Mouse (Mus musculus): ENCODE measurements around the gene Dad1.
A peak's percentile ranks its signal among the peaks of the same experiment; 100 is the strongest.
"Not testable (repeated sequence)": the region's sequence is repeated elsewhere in the genome, so short reads cannot be mapped to it uniquely, and the experiment has no call there.

The Dad1 gene

GRCm38 (mm10) chr14:54246232-54246631 lies 7.7 kb downstream of the Dad1 start:
- DNase-seq (ENCODE audit: low read depth, low spot score), result no peak

DNA sequence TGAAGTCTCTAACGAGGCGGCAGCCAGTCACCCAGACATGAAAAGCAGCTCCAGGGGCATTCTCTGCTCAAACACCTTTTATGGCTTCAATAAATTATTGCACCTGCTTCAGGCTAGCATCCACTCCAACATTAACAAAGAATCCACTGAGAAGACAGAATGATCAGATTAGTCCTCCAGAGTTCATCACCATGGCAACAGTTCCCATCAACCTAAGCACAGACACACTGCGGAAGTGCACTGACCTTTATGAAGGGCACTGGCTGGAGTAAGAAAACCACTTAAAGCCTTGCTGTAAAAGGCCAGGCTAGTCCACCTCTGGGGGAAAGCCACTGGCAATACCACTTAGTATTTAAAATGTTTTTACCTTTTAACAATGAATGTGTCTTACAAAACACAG lies 9.7 kb downstream of the Dad1 start:
- DNase-seq (ENCODE audit: low read depth, low spot score), result peak; percentile 51

- DNase-seq (ENCODE audit: low read depth, low spot score), result no peak
Measured at GRCm38 (mm10) chr14:54240542-54240941, 13.4 kb downstream of the Dad1 start.

DNA sequence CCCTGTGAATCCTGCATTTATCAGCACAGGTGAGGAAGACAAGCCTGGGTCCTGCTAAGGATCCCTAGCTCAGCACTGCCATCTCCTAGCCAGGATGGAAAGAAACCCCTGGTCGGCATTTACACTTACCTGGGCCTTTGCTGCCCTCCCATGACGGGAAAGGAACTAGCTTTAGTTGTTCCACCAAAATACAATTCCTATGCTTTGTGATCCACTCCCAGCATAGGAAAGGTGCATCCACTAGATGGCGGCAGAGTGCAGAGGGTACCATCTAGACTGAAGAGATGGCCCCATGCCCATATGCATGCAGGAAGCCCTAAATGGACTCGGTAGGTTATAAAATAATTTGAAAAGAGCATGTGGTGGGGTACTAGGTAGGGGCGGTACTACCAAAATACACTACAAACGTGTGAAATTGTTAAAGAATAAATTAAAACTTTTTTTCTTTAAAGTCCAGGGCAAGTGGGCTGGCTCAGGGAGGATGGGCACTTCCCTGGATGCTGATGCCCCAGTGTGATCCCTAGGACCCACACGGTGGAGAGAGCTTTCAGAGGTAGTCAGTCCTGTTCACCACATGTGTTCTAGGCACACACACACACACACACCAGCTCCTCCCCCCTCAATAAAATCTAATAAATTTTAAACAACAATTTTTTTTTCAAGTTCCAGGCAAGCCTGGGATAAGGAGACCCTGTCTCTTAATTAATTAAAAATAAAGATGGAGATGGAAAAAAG lies 14.7 kb downstream of the Dad1 start:
- DNase-seq (ENCODE audit: low read depth, low spot score), result peak; percentile 93

DNA sequence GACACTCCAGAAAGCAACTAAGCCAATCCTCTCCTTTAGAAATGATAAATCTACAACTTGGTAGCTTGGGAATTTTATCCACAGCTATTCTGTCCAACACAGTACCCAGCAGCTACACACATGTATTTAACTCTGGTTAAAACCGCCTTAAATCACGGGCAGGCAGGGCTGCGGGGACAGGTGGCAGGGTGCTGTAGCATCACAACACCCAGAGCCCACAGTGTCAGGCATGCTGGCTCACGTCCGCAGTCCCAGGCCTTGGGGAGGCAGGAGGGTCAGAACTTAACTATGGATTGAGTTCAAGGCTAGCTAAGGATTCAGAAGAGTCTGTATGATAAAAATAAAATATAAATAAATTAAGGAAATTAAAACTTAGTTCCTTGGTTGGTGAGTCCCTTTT lies 17.0 kb downstream of the Dad1 start:
- DNase-seq (ENCODE audit: low read depth, low spot score), result no peak

- no peak for DNase-seq (ENCODE audit: low read depth, low spot score)
Measured at GRCm38 (mm10) chr14:54235825-54236540, 17.9 kb downstream of the Dad1 start.

GRCm38 (mm10) chr14:54234231-54235040 lies 19.5 kb downstream of the Dad1 start:
- DNase-seq (ENCODE audit: low read depth, low spot score), result peak; percentile 45

- DNase-seq (ENCODE audit: low read depth, low spot score), result peak; percentile 68
Measured at GRCm38 (mm10) chr14:54233559-54234143, 20.3 kb downstream of the Dad1 start.

- peak; percentile 93 for DNase-seq (ENCODE audit: low read depth, low spot score)
Measured at GRCm38 (mm10) chr14:54232811-54233558, 20.9 kb downstream of the Dad1 start.

GRCm38 (mm10) chr14:54232143-54232542 lies 21.8 kb downstream of the Dad1 start:
- no peak for DNase-seq (ENCODE audit: low read depth, low spot score)

GRCm38 (mm10) chr14:54231176-54231956 lies 22.5 kb downstream of the Dad1 start:
- DNase-seq (ENCODE audit: low read depth, low spot score), result peak; percentile 87

DNA sequence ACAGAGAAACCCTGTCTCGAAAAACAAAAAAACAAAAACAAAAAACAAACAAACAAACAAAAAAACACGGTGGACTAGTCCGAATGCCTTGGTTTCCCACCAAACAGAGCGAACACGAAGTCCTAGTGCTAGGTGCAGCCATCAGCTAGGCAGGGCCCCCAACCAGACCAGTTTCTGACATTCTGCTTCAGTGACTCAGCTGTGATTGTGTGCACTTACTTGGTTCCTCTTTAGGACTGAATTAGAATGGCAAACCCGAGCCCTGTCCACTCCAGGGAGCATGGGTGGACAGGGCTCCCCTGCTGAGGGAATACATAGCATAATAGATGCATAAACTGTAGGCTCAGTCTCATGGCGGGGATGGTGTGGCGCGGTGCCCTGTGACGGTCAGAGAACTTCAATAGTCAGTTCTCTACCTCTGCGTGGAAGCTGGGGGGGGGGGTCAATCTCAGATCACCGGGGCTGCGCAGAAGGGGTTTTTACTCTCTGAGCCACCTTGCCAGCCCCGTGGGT lies 23.2 kb downstream of the Dad1 start:
- DNase-seq (ENCODE audit: low read depth, low spot score), result no peak

GRCm38 (mm10) chr14:54229849-54230248 lies 24.1 kb downstream of the Dad1 start:
- DNase-seq (ENCODE audit: low read depth, low spot score), result not testable (repeated sequence)

- peak; percentile 60 for DNase-seq (ENCODE audit: low read depth, low spot score)
Measured at GRCm38 (mm10) chr14:54228933-54229713, 24.8 kb downstream of the Dad1 start.

DNA sequence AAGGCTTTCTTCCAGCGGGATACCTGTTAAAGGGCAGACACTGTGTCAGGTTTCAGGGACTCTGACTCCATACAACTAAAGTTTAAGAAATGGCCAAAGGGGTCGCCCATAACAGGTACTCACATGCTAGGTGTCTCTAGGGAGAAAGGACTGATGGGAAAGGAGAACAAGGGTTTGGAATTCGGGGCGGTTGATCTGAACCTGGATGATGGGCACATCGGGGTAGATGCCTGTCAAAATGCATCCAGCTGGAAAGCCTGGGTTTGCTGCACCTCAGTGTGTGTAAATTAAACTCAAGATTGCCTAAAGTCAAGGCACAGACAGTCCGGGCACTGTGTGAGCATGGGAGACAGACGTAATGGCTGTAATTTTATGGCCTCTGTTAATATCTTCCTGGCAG lies 25.4 kb downstream of the Dad1 start:
- DNase-seq (ENCODE audit: low read depth, low spot score), result no peak

GRCm38 (mm10) chr14:54227911-54228451 lies 25.9 kb downstream of the Dad1 start:
- peak; percentile 93 for DNase-seq (ENCODE audit: low read depth, low spot score)

GRCm38 (mm10) chr14:54226911-54227811 lies 26.7 kb downstream of the Dad1 start:
- peak; percentile 99 for DNase-seq (ENCODE audit: low read depth, low spot score)

DNA sequence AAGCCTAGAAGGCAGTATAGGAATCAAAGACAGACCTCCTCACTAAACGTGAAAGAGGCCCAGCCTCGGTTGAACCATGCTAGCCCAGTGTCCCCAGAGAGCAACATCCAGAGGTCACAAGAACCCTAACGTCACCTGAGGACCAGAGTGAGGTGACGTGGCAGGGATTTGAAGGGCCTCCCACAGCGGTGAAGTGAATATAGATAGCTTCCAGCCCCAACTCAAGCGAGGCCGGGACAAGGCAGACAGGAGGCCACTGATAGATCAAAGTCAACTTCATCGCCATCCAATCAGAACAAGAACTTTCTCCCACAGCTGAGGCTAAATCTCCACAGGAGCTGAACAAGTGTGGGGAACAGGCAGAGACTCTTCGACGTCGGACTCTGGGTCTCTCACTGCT lies 28.2 kb downstream of the Dad1 start:
- peak; percentile 80 for DNase-seq (ENCODE audit: low read depth, low spot score)
